Mouse (Mus musculus): Measurements from ENCODE around the gene Dab2ip.

The Dab2ip gene

GRCm38 (mm10) chr2:35595102-35595501, 37.0 kb downstream of the Dab2ip start:
- no peak for DNase-seq (ENCODE audit: low spot score)

GRCm38 (mm10) chr2:35595718-35596117, 37.7 kb downstream of the Dab2ip start:
- no peak for DNase-seq (ENCODE audit: low spot score)

GRCm38 (mm10) chr2:35596796-35597195, 38.7 kb downstream of the Dab2ip start:
- DNase-seq (ENCODE audit: low spot score): no peak

GRCm38 (mm10) chr2:35598819-35599218, 40.8 kb downstream of the Dab2ip start:
- no peak for DNase-seq (ENCODE audit: low spot score)

- no peak for DNase-seq (ENCODE audit: low spot score)
These were observed 43.6 kb downstream of the Dab2ip start for GRCm38 (mm10) chr2:35601665-35602064.

GRCm38 (mm10) chr2:35607476-35607875, 49.4 kb downstream of the Dab2ip start:
- no peak for DNase-seq (ENCODE audit: low spot score)

GRCm38 (mm10) chr2:35608856-35609255, 50.8 kb downstream of the Dab2ip start:
- DNase-seq (ENCODE audit: low spot score): no peak

DNA sequence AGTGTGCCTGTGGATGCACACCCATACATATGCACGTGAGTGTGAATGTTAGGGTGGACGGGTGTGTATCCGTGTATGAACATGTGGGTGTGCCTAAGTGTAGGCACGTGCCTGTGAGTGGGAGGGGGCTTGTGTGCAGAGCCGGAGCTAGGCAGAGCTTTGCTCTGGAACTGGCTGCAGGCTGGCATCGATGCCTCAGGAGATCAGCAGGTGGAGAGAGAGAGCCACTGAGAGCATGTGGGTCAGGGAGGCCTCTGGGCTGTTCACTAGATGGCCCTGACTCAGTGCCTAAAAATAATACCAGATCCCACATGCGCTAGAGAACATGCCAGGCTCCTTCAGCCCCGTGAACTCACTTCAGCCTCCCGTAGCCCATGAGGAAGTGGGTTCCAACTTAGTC, 51.3 kb downstream of the Dab2ip start:
- DNase-seq (ENCODE audit: low spot score): no peak

DNA sequence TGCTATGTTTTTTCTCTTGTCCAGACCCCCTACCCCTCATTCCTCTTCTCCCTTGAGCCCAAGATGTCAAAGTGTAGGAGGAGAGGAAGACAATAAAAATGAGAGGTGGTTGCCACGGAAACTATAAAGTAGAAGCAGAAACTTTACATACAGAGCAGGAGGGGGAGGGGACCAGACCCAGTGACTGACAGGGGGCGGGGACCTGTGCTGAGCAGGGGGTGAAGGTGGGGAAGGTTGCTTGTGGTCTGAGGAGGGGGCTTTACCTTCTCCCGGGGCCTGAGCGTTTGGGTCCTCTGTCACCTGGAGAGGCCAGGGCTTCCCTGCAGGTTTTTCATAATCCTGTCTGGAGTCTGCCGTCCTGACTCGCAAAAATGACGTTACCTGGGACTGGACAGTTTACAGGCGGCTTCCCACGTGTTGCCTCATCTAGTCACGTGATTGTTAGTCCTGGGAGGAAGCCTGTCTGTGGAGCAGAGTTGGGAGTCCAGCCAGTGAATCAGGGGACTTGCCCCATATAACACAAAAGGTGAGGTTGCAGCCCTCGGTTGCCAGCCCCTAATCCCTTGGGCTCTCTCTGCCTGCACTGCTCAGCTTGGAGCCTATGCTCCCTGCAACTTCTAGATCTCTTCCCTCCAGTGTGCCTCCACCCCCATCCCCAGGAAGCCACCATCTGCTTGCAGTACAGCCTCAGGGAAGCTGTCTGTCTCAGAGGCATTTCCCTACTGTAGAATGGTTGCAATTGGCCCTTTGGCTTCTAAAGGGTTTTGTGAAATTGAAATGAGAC, 52.3 kb downstream of the Dab2ip start:
- DNase-seq (ENCODE audit: low spot score): peak; percentile 52

- no peak for DNase-seq (ENCODE audit: low spot score)
These were observed 52.9 kb downstream of the Dab2ip start for GRCm38 (mm10) chr2:35610976-35611375.

GRCm38 (mm10) chr2:35611645-35612044, 53.6 kb downstream of the Dab2ip start:
- no peak for DNase-seq (ENCODE audit: low spot score)

DNA sequence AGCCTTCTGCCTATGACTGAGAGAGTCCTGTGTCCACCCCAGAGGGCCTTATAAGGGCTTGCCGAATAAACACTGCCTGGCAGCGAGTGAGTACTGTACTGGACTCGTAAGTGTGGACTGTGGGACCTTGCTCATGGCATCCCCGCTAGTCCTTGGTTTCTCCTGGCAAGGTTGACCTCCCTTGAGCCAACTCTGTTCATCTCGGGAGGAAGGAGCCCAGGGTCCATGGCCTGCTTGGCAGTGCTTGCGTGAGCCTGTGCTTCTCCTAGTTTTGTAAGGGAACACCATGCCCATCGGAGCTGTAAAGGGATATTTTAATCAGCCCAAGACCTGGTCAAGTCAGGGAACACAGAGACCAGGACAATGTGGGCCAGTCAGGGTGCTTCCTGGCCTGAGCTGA, 54.2 kb downstream of the Dab2ip start:
- no peak for DNase-seq (ENCODE audit: low spot score)

GRCm38 (mm10) chr2:35613946-35614353, 55.9 kb downstream of the Dab2ip start:
- DNase-seq (ENCODE audit: low spot score): no peak

DNA sequence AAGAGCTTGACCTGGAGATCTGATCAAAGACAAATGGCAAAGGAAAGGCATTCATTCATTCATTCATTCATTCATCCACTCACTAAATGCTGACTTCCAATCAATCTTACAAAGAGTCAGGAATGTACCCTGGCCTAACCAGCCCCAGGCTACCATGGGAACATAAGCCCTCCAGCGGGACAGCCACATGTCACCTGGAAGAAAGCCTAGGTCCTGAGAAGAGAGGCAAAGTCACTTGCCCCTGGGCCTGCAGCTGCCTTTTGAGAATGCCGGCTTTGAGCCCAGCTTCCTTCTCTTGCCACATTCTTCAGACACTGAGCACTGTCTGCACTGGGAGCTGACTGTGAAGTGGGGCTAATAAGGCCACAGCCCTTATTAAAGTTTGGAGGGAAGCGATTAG, 56.3 kb downstream of the Dab2ip start:
- no peak for DNase-seq (ENCODE audit: low spot score)

GRCm38 (mm10) chr2:35615366-35615765, 57.3 kb downstream of the Dab2ip start:
- DNase-seq (ENCODE audit: low spot score): no peak

GRCm38 (mm10) chr2:35615977-35616376, 57.9 kb downstream of the Dab2ip start:
- DNase-seq (ENCODE audit: low spot score): no peak

DNA sequence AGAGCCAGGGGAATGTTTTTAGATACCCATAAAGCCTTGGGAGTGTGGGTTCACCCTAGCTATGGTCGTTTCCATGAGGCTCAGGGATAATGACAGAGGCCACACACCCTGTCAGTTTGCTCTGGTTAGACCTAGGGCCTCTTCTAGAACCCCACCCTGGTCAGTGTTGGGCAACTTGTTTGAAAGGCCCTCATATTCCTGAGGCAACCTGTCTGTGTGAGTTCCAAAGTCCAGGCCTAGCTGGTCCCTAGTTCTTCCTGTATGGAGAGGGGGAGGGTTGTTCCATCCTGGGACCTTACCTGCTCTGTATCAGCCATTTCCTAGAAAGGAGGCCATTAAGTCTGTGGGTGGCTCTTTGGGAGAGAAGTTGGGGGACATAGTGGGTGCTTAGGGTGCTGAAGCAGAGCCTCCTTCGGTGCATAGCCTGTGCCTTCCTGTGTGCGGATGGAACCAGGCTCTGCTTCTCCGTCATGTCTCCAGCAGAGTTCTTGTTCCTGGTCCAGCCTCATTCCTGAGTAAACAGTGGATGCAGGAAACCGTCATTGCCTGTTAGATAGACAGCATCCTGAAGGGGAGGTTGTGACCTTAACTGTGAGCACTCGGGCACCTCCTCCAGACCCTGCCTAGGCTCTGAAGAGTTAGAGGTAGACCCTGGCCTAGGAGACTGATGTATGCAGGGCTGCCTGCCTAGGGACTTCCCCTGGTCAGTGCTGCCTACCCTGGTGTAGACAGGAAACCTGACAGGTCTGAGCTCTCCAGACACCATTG, 59.0 kb downstream of the Dab2ip start:
- DNase-seq (ENCODE audit: low spot score): peak; percentile 76

GRCm38 (mm10) chr2:35618981-35619380, 60.9 kb downstream of the Dab2ip start:
- DNase-seq (ENCODE audit: low spot score): no peak

DNA sequence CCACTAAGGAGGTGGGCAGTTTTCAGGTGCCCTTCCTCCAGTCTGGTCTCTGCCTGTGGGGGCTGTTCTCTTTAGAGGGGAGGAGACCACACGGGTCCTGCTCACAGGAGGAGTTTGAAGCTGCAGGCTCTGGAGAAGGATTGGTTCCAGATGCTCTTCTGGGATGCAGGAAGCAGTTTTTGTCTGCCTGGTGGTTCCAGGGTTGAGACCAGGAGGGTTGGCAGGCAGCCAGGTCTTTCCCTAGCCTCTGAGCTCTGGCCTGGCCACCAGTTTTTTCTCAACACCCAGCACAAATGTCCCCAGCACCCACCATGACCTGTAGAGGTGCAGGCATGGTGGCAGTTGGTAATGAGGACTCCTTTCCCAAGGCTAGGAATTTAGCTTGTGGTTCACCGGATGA, 61.5 kb downstream of the Dab2ip start:
- DNase-seq (ENCODE audit: low spot score): peak; percentile 22

DNA sequence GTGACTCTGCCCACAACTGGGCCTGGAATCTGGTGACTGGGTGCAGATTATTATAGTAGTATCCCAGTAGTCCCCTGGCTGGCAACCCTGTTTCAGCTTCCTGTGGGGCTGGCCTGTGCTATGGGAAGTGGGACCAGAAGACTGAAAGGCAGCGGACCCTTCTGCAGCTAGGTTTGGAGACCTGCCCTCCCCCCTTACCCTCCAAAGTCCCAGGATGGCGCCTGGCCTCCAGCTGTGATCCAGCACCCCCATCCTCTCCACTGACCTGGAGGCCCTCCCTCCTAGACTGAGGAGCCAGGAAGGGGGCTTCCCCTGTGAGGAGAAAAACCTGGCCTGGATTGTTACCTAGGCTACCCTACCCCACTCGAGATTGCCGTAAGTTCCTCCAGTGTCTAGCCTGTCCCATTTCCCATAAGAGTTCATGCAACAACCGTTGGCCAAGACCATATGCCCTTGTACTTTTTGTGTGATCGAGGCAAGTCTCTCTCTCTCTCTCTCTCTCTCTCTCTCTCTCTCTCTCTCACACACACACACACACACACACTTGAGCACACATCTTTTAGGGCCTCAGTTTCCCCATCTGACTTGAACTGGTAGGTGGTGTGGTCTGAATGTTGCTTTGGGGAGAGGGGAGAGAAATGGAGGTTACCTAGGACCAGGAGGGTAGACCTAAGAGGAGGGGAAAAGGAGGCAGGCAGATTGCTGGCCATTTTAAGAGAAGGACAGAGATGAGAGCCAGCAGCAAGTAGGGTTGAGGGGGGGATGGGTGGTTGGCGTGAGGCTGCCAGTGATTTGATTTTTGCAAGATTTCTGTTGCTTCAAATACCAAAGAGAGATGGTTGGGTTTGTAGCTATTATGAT, 62.5 kb downstream of the Dab2ip start:
- DNase-seq (ENCODE audit: low spot score): peak; percentile 61

DNA sequence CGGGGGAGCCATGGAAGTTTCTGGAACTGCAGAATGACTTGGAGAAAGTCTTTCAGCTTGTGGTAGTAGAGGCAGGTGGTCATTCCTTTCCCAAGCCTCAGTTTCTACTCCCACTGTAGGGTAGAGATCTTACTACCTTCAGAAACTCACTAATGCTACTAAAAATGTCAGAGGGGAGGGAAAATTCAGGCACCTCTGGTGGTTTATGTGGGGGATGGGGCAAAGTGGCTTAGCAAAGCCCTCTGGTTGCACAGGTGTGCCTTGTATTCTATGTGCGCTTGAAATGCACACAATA, 63.1 kb downstream of the Dab2ip start:
- no peak for DNase-seq (ENCODE audit: low spot score)

- DNase-seq (ENCODE audit: low spot score): peak; percentile 78
These were observed 63.7 kb downstream of the Dab2ip start for GRCm38 (mm10) chr2:35621796-35622195.

Data from yolk sac, embryonic 10.5 days (tissue).